Mouse (Mus musculus): Measurements from ENCODE around the gene Frat1. TPM values are rescaled to one million over a fixed set of nuclear protein-coding genes. Genes with fewer than 3 reads are reported as not detected.

Gene Frat1
- total RNA-seq, 2 experiments from 2014 or later, result 2.2 to 3.8 TPM

DNA sequence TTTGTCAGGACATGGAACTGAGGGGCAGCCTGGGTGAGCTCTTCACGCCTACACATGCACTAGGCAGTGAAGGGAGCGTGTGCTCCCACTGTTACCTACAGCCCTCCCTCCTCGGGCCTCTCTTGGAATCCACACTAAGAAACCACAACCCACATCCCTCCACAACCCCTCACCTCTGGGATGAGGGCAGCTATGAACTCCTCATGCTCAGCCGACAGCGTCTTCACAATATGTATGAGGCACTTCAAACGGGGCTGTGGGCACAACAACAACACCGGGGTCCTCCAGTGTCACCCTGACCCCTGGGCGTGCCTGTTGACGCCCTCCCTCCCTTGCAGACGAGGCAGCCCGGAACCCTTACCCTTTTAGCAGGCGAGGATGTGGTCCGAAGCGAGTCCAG, 44.6 kb downstream of the Frat1 start:
- intact Hi-C loops (cut with DNase I), result no loop called here
- DNase-seq, result no peak

DNA sequence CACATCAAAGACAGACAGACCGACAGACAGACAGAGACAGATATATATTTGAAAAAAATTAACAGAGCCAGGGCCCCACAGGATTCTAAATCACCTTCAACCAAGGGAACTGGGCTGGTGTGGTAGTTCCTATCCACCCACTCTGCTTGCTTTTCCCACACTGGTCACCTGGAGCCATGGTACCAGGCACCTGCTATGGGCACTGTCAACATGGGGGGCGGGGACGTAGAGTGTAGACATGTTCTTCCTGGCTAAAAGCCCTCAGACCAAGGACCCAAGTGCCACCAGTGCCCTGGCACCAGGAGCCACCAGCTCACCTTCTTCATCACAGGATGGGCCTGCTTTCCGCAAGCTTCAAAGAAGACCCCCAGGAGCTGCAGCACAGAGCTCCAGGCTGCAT, 52.1 kb downstream of the Frat1 start:
- intact Hi-C loops (cut with DNase I), result no loop called here
- no peak for DNase-seq

Other genes starting within 250 kb of the Frat1 start
- gene Gm340, start 247.6 kb upstream of the Frat1 start, total RNA-seq (2021), result 10 to 100 TPM; 12.5 to 12.7 TPM
- gene Slit1, start 86.3 kb upstream of the Frat1 start, total RNA-seq (2021), result under 1 TPM; 0.05 to 0.40 TPM
- 1 to 10 TPM; 4.6 to 4.9 TPM for gene Arhgap19, start 27.9 kb upstream of the Frat1 start, total RNA-seq (2021)
- gene Frat2, start 18.2 kb downstream of the Frat1 start, total RNA-seq (2021), result 1 to 10 TPM; 4.7 to 6.9 TPM
- gene Rrp12, start 66.2 kb downstream of the Frat1 start, total RNA-seq (2021), result 10 to 100 TPM; 17.7 to 20.9 TPM
- 100 to 1,000 TPM; 116 to 154 TPM for gene Pgam1, start 82.0 kb downstream of the Frat1 start, total RNA-seq (2021)
- 10 to 100 TPM; 13.3 to 15.8 TPM for gene Exosc1, start 103.5 kb downstream of the Frat1 start, total RNA-seq (2021)
- gene Zdhhc16, start 103.5 kb downstream of the Frat1 start, total RNA-seq (2021), result 10 to 100 TPM; 27.6 to 29.4 TPM
- gene Mms19, start 151.2 kb downstream of the Frat1 start, total RNA-seq (2021), result 10 to 100 TPM; 18.3 to 25.9 TPM
- gene Ubtd1, start 151.8 kb downstream of the Frat1 start, total RNA-seq (2021), result 10 to 100 TPM; 31.4 to 33.8 TPM
- gene Ankrd2, start 206.0 kb downstream of the Frat1 start, total RNA-seq (2021), result not detected
- gene Hoga1, start 215.6 kb downstream of the Frat1 start, total RNA-seq (2021), result 1 to 10 TPM; 1.3 to 2.2 TPM
- under 1 TPM; 0.24 to 0.37 TPM for gene 4933411K16Rik, start 222.3 kb downstream of the Frat1 start, total RNA-seq (2021)